Comparison of ENCODE assay signal across 9 mouse cellular contexts in the genomic region with DNA sequence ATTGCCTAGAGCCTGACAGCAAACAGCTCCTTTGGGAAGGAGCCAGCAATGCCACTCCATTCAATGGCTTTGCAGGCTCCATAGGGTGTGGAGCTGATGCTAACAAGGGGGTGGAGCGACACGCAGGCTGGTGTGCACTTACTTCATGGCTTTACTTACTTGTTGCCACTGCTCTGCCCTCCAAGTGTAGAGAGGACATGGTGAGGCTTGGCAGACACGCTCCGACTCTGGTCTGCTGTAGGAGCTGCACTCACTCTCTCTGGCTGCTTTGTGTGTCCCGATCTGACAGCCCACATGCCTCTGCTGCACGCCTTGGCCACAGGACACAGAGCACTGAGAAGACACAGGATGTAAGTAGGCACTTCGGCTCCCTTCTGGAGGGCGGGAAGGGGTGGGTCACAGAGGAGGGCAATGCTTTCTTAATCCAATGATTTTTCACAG. TPM values are rescaled to one million over a fixed set of nuclear protein-coding genes. Genes with fewer than 3 reads are reported as not detected.
A peak's percentile ranks its signal among the peaks of the same experiment; 100 is the strongest.
DNase-seq lines count a peak whose midpoint lies in the region; ATAC-seq and TF ChIP-seq lines count a peak whose summit lies in the region.
"Had no signal": no experiment of that assay in that cellular context is flagged by ENCODE, and none has a peak within 500 bp of the region (broad histone marks: within the 10 kb centered on the region; RNA-seq: fewer than 3 reads in every experiment).

A gene (plus strand): TSS at position 168 of the 441 bp plus-strand sequence.

- 1% methylated on average over 8 of the region's 8 CpGs for WGBS in hindbrain, embryonic 14.5 days

- no peak for TF ChIP-seq POLR2A in brain, embryonic 14.5 days (IDR thresholded peaks at IDR 0.05; ENCODE audit: borderline replicate concordance, extremely low read depth, insufficient read depth, insufficient read length, poor library complexity, severe bottlenecking)

- DNase-seq in ES-CJ7 (ENCODE audit: low read depth, low spot score): peak; percentile 43
- DNase-seq in brain, embryonic 14.5 days (ENCODE audit: low read depth): peak; percentile 79
- DNase-seq in hindbrain, embryonic 14.5 days (ENCODE audit: low spot score): no peak
- peak; percentile 22 for DNase-seq in lung, postnatal 36 days
- no peak for DNase-seq in spleen, postnatal 14 days (ENCODE audit: low spot score in 2 of 2)
- no peak for DNase-seq in adrenal gland, adult 8-10 months
- DNase-seq in thymus, adult 18-20 months: no peak
- DNase-seq in B cell, adult 2 months: no peak

- H3K4me1 ChIP-seq in hindbrain, embryonic 14.5 days (replicated peaks; ENCODE audit: control insufficient read depth, insufficient read depth, low read length): peaks cover 13% of the 10 kb centered on the region
- H3K4me1 ChIP-seq: limb, embryonic 15.5 days had no signal

- peak; percentile 40; the same call in 1 of the 2 replicates for ATAC-seq in hindbrain, embryonic 14.5 days (ENCODE audit: low FRiP score)

- H3K9ac ChIP-seq in hindbrain, embryonic 14.5 days: no peak within 1 kb of the TSS
- H3K9ac ChIP-seq: limb, embryonic 15.5 days had no signal

- H3K4me3 ChIP-seq in hindbrain, embryonic 14.5 days (replicated peaks; ENCODE audit: low read length): no peak within 1 kb of the TSS
- H3K4me3 ChIP-seq: limb, embryonic 15.5 days had no signal

- TF ChIP-seq CTCF in brain, embryonic 14.5 days (IDR thresholded peaks at IDR 0.05; ENCODE audit: borderline replicate concordance, extremely low read depth, insufficient read depth, insufficient read length): no peak

- no peaks in the 10 kb centered on the region; the same call in 1 of the 2 replicates for H3K27me3 ChIP-seq in hindbrain, embryonic 14.5 days (ENCODE audit: control insufficient read depth, insufficient read depth, low read length)
- H3K27me3 ChIP-seq: limb, embryonic 15.5 days had no signal

- peak within 1 kb of the TSS; percentile 41 for H3K4me2 ChIP-seq in hindbrain, embryonic 14.5 days (replicated peaks)
- H3K4me2 ChIP-seq: limb, embryonic 15.5 days had no signal

- H3K36me3 ChIP-seq in hindbrain, embryonic 14.5 days (replicated peaks; ENCODE audit: control insufficient read depth, insufficient read depth): no peaks in the 10 kb centered on the region

- no peaks in the 10 kb centered on the region for H3K9me3 ChIP-seq in hindbrain, embryonic 14.5 days (ENCODE audit: control insufficient read depth, low read length)
- H3K9me3 ChIP-seq: limb, embryonic 15.5 days had no signal

- no peak within 1 kb of the TSS for H3K27ac ChIP-seq in hindbrain, embryonic 14.5 days
- H3K27ac ChIP-seq: limb, embryonic 15.5 days had no signal

RNA-seq across cellular contexts. Expression of the gene that starts here (rescaled TPM):
- 0.44 and 0.48 TPM in 2 replicates for polyA plus RNA-seq in brain, embryonic 14.5 days (2012; rRNA removed)
- 0.46 and 0.97 TPM in 2 replicates for polyA plus RNA-seq in hindbrain, embryonic 14.5 days (2014; fragmentation: Nextera tagmentation; extraction: Ambion mirVana)
- total RNA-seq in adrenal gland, adult 8-10 months (2022): 1 to 10 TPM; 1.9 to 7.0 (median 2.4) TPM

Comparison
In these comparisons a context has a peak if more than half of its experiments do, and no peak if none do; other contexts are left out.
1. Peak in DNase-seq in brain, embryonic 14.5 days; RNA of the gene not detected or under 1 TPM.
2. Peak in ATAC-seq and H3K4me2 ChIP-seq in hindbrain, embryonic 14.5 days; RNA of the gene not detected or under 1 TPM.
3. DNase-seq: peak in ES-CJ7 (single experiment) and lung, postnatal 36 days (single experiment); none in hindbrain, embryonic 14.5 days (single experiment), spleen, postnatal 14 days (0 of 2), adrenal gland, adult 8-10 months (single experiment), thymus, adult 18-20 months (0 of 2) and B cell, adult 2 months (0 of 2).